Mouse (Mus musculus) liver, embryonic 12.5 days (tissue): ENCODE results near the gene Gm3435. TPM values are rescaled to one million over a fixed set of nuclear protein-coding genes. Genes with fewer than 3 reads are reported as not detected.

Experiments
- polyA plus RNA-seq: library from polyadenylated mRNA; unstranded; fragments of >200 nt; fragmentation: Nextera tagmentation; extraction: Ambion mirVana; gene quantifications from 2 replicates; pipeline ENCODE4 v1.2.1, GENCODE M21; 2016

Gm3435 gene
- polyA plus RNA-seq, 1 experiment from 2014 or later: 4.9 TPM

Other genes starting within 250 kb of the Gm3435 start
- 1.6 and 2.1 TPM in 2 replicates for gene Wdr27, start 67.0 kb upstream of the Gm3435 start, polyA plus RNA-seq
- 13.7 and 15.3 TPM in 2 replicates for gene 1600012H06Rik, start 67.0 kb upstream of the Gm3435 start, polyA plus RNA-seq
- 119 TPM in 2 replicates for gene Phf10, start 48.9 kb upstream of the Gm3435 start, polyA plus RNA-seq
- gene 9030025P20Rik, start 31.7 kb upstream of the Gm3435 start, polyA plus RNA-seq: 6.2 and 7.1 TPM in 2 replicates
- 0.97 and 2.9 TPM in 2 replicates for gene Gm3417, start 31.4 kb upstream of the Gm3435 start, polyA plus RNA-seq
- 48.1 and 48.2 TPM in 2 replicates for gene Ermard, start 31.0 kb downstream of the Gm3435 start, polyA plus RNA-seq
- gene Tcte3, start 31.3 kb downstream of the Gm3435 start, polyA plus RNA-seq: 3.1 and 3.5 TPM in 2 replicates
- gene Gm3448, start 31.4 kb downstream of the Gm3435 start, polyA plus RNA-seq: 4.1 and 5.0 TPM in 2 replicates